Mouse (Mus musculus) bone marrow macrophage, adult 2 months (primary cell): ENCODE data around the gene Adgrl3. TPM values are rescaled to one million over a fixed set of nuclear protein-coding genes. Genes with fewer than 3 reads are reported as not detected.

Experiments
- H3K27ac ChIP-seq: 2 replicates; pipeline ENCODE4 v1.5.1; 2012; ENCODE audit warnings: low read depth, low read length; ENCODE audit not compliant: insufficient read depth
- H3K4me1 ChIP-seq: 2 replicates; pipeline ENCODE4 v1.6.1; 2012; ENCODE audit warnings: low read length; ENCODE audit not compliant: control insufficient read depth, insufficient read depth
- H3K4me3 ChIP-seq: 2 replicates; pipeline ENCODE4 v1.5.1; 2012; ENCODE audit warnings: mild to moderate bottlenecking, low read length, moderate library complexity; ENCODE audit not compliant: insufficient read depth
- CTCF ChIP-seq: IDR thresholded peaks from 2 replicates; pipeline ENCODE4 v1.5.1; 2012; ENCODE audit warnings: low read depth, mild to moderate bottlenecking, low read length, moderate library complexity
- POLR2A ChIP-seq: IDR thresholded peaks from 2 replicates; pipeline ENCODE4 v1.6.1; 2012; ENCODE audit warnings: mild to moderate bottlenecking, low read depth, low read length, borderline replicate concordance
- polyA plus RNA-seq: library from polyadenylated mRNA; stranded (reverse); fragments of >200 nt; gene quantifications from 2 replicates; pipeline ENCODE4 v1.2.4, GENCODE M21; 2012; ENCODE audit not compliant: missing spikeins, insufficient read depth, insufficient read length

Adgrl3 gene
- polyA plus RNA-seq, 1 experiment: not detected

- Histone ChIP-seq H3K27ac (no peak overlapping the region), H3K4me1 (no peaks in the 10 kb centered on the region), H3K4me3 (no peak overlapping the region)
- TF ChIP-seq POLR2A (no peak), CTCF (no peak)
These were observed 764.8 kb downstream of the Adgrl3 start for GRCm38 (mm10) chr5:81784770-81785169.

DNA sequence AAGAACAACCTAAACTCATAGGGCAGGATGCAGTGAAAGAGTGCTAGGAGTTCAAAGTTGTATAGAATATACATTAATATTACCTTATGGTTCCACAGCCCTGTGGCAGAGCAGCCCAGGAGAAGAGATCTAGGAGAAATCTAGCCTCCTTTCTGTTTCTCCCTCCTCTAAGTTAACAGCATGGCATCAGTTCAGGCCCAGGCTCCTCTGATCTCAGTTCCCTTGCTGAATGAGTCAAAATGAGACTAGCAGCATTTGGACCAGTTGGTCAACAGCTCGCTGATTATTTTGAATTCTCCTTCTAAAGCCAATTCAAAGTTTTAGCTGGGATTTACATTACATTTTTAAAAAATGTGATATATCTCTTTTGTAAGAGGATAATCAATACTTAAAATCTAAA, 770.8 kb downstream of the Adgrl3 start:
- H3K27ac ChIP-seq: no peak overlapping the region
- no peaks in the 10 kb centered on the region for H3K4me1 ChIP-seq
- no peak for TF ChIP-seq POLR2A
- no peak for TF ChIP-seq CTCF
- H3K4me3 ChIP-seq: no peak overlapping the region

DNA sequence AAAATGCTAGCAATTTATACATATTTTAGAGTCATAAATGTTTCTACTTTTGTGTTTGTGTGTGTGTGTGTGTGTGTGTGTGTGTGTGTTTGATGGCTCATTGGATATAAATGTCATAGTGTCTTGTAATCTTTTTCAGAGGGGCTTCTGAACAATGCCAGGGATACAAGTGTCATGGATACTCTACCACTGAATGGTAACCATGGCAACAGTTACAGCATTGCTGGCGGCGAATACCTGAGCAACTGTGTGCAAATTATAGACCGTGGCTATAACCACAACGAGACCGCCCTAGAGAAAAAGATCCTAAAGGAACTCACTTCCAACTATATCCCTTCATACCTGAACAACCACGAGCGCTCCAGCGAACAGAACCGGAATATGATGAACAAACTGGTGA, 774.2 kb downstream of the Adgrl3 start:
- TF ChIP-seq POLR2A (no peak), CTCF (no peak)
- H3K4me1 ChIP-seq: no peaks in the 10 kb centered on the region
- no peak overlapping the region for H3K27ac ChIP-seq
- H3K4me3 ChIP-seq: no peak overlapping the region

GRCm38 (mm10) chr5:81794601-81795000, 774.7 kb downstream of the Adgrl3 start:
- Histone ChIP-seq H3K4me3 (no peak overlapping the region), H3K27ac (no peak overlapping the region), H3K4me1 (no peaks in the 10 kb centered on the region)
- TF ChIP-seq CTCF: no peak
- no peak for TF ChIP-seq POLR2A

- H3K27ac ChIP-seq: no peak overlapping the region
- TF ChIP-seq POLR2A (no peak), CTCF (no peak)
These were observed 776.2 kb downstream of the Adgrl3 start for GRCm38 (mm10) chr5:81796128-81796527.

GRCm38 (mm10) chr5:81810966-81811365, 791.0 kb downstream of the Adgrl3 start:
- Histone ChIP-seq H3K4me1 (no peaks in the 10 kb centered on the region), H3K4me3 (no peak overlapping the region), H3K27ac (no peak overlapping the region)
- TF ChIP-seq POLR2A (no peak), CTCF (no peak)

More at GRCm38 (mm10) chr5:81796128-81796527, 776.2 kb downstream of the Adgrl3 start:
- H3K4me1 ChIP-seq: no peaks in the 10 kb centered on the region
- no peak overlapping the region for H3K4me3 ChIP-seq

- Histone ChIP-seq H3K4me3 (no peak overlapping the region), H3K27ac (no peak overlapping the region), H3K4me1 (no peaks in the 10 kb centered on the region)
- no peak for TF ChIP-seq POLR2A
- no peak for TF ChIP-seq CTCF
These were observed 812.1 kb downstream of the Adgrl3 start for GRCm38 (mm10) chr5:81832076-81832475.

- no peak overlapping the region for H3K27ac ChIP-seq
- no peaks in the 10 kb centered on the region for H3K4me1 ChIP-seq
- TF ChIP-seq POLR2A (no peak), CTCF (no peak)
- no peak overlapping the region for H3K4me3 ChIP-seq
These were observed 812.7 kb downstream of the Adgrl3 start for GRCm38 (mm10) chr5:81832679-81833078.

DNA sequence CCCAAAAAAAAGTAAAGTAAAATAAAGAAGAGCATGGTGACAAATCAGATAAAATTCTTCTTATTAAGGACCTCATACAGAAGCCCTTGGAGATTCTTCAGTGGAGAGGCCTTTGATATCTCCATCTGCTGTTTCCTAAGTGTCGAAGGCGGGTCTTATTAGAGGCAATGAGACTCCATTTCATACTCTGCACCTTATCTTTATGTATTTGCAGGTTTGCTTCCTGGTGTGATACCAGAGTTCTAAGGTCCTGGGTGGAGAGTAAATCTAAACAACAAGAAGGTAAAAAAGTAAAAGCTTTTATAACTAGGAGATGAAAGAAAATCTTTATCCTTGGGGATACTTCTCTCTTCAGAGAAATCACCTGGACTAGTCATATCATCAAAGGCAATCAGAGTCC, 817.9 kb downstream of the Adgrl3 start:
- no peaks in the 10 kb centered on the region for H3K4me1 ChIP-seq
- no peak for TF ChIP-seq POLR2A
- no peak for TF ChIP-seq CTCF
- no peak overlapping the region for H3K4me3 ChIP-seq
- no peak overlapping the region for H3K27ac ChIP-seq

DNA sequence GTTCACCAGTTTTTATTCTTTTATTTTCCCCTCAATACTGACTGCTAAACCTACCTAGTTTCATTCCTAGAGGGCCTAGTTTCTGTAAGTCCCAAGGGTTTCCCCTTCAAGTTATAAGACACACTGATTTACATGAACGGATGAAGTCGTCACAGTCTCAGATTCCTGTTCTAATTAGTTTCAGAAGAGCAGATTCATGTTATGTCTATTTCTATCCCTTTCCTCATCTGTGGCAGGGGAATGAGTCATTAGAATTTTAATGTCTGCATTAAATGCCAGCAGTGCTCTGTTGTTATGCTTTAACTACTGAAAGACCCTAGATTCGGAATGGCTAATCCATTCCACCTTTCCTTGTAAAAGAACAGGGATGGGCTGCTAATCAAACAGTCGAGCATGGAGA, 823.9 kb downstream of the Adgrl3 start:
- Histone ChIP-seq H3K4me1 (no peaks in the 10 kb centered on the region), H3K27ac (no peak overlapping the region), H3K4me3 (no peak overlapping the region)
- TF ChIP-seq POLR2A: no peak
- no peak for TF ChIP-seq CTCF

GRCm38 (mm10) chr5:81870336-81870735, 850.4 kb downstream of the Adgrl3 start:
- Histone ChIP-seq H3K4me1 (no peaks in the 10 kb centered on the region), H3K4me3 (no peak overlapping the region), H3K27ac (no peak overlapping the region)
- no peak for TF ChIP-seq POLR2A
- no peak for TF ChIP-seq CTCF
